Mouse (Mus musculus) stomach, postnatal 0 days (tissue): ENCODE data around the gene Coro2a.

Source experiments
- CTCF ChIP-seq: IDR thresholded peaks from 2 replicates; pipeline ENCODE4 v1.5.1; 2016; ENCODE audit warnings: antibody characterized with exemption, low read depth, mild to moderate bottlenecking, moderate library complexity
- EP300 ChIP-seq: optimal IDR thresholded peaks from 2 replicates; pipeline ENCODE3; 2016; ENCODE audit warnings: antibody characterized with exemption

GRCm38 (mm10) chr4:46650086-46650753, 48.2 kb upstream of the Coro2a start, which contains the start of gene Tbc1d2:
- peak; percentile 69 for TF ChIP-seq CTCF
- TF ChIP-seq EP300 = no peak
